ENCODE assay signal across 14 mouse cellular contexts in the genomic region with DNA sequence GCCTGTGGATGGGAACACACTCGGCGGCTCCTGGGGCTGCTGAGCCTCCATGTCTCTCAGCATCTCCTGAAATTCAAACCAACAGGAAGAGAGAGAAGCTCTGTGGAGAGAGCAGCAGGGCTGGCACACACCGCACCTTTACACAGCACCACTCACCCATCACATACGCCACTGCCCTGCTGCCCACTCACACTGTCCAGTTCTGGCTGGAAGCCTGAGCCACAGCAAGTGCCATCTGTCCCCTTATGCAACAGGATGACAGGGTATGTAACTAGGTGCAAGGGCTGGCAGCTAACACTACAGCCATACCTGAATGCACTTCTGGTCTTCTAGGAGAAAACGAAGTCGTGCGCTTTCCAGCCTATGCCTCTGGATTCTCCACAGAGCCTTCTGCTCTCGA. TPM values are rescaled to one million over a fixed set of nuclear protein-coding genes. Genes with fewer than 3 reads are reported as not detected.
A peak's percentile ranks its signal among the peaks of the same experiment; 100 is the strongest.
DNase-seq lines count a peak whose midpoint lies in the region.
"Had no signal": no experiment of that assay in that cellular context is flagged by ENCODE, and none has a peak within 500 bp of the region (broad histone marks: within the 10 kb centered on the region; RNA-seq: fewer than 3 reads in every experiment).

No protein-coding gene starts in this region.

- intact Hi-C loops in left cerebral cortex, postnatal 14 days (cut with DNase I), result no loop called here

- DNase-seq in gastrocnemius, postnatal 10 days, result peak; percentile 3
- DNase-seq in gastrocnemius, adult 8-10 months (ENCODE audit: low spot score in 2 of 2), result no peak
- peak; percentile 93 for DNase-seq in cerebellum, adult 11 months
- DNase-seq in cerebellum, adult 9-10 months, result peak; percentile 99
- DNase-seq in left cerebral cortex, postnatal 14 days (ENCODE audit: low spot score in 2 of 2), result peak; percentile 26 to 57
- DNase-seq in kidney, postnatal 25 days, result no peak
- DNase-seq in layer of hippocampus, adult 8-10 months (ENCODE audit: low spot score in 2 of 2), result no peak
- DNase-seq: adrenal gland, postnatal 36 days; gastrocnemius, adult 2 months; heart, adult 11 months; lung, adult 2 months; lung, postnatal 36 days; thymus, postnatal 4 days had no signal

RNA-seq across cellular contexts. Expression of a gene that starts 15.5 kb away (rescaled TPM):
- 10 to 100 TPM in 1 of 2 experiments, 1 to 10 TPM in 1; 9.1 to 10.1 TPM for total RNA-seq in gastrocnemius, postnatal 10 days (2021)
- total RNA-seq in gastrocnemius, adult 8-10 months (2022), result 10 to 100 TPM; 12.2 to 16.6 (median 12.8) TPM
- total RNA-seq in left cerebral cortex, postnatal 14 days (2021), result 10 to 100 TPM; 18.8 to 20.5 TPM
- total RNA-seq in layer of hippocampus, adult 8-10 months (2022), result 10 to 100 TPM; 22.9 to 25.4 (median 23.4) TPM

RNA-seq across cellular contexts. Expression of a gene that starts 18.5 kb away (rescaled TPM):
- total RNA-seq in gastrocnemius, postnatal 10 days (2021), result 10 to 100 TPM in 1 of 2 experiments, 1 to 10 TPM in 1; 8.4 to 11.0 TPM
- 1 to 10 TPM; 7.4 to 7.9 (median 7.6) TPM for total RNA-seq in gastrocnemius, adult 8-10 months (2022)
- 10 to 100 TPM; 27.6 to 32.6 TPM for total RNA-seq in left cerebral cortex, postnatal 14 days (2021)
- total RNA-seq in layer of hippocampus, adult 8-10 months (2022), result 10 to 100 TPM; 26.1 to 38.9 (median 32.8) TPM

RNA-seq across cellular contexts. Expression of a gene that starts 24.1 kb away (rescaled TPM):
- 10 to 100 TPM in 1 of 2 experiments, 1 to 10 TPM in 1; 7.6 to 10.6 TPM for total RNA-seq in gastrocnemius, postnatal 10 days (2021)
- 1 to 10 TPM; 5.4 to 8.2 (median 7.2) TPM for total RNA-seq in gastrocnemius, adult 8-10 months (2022)
- total RNA-seq in left cerebral cortex, postnatal 14 days (2021), result 10 to 100 TPM; 12.3 to 13.3 TPM
- total RNA-seq in layer of hippocampus, adult 8-10 months (2022), result 10 to 100 TPM; 14.7 to 19.3 (median 15.9) TPM

RNA-seq across cellular contexts. Expression of a gene that starts 29.5 kb away (rescaled TPM):
- 10 to 100 TPM; 24.9 to 28.1 TPM for total RNA-seq in gastrocnemius, postnatal 10 days (2021)
- total RNA-seq in gastrocnemius, adult 8-10 months (2022), result 10 to 100 TPM; 31.9 to 40.9 (median 33.1) TPM
- total RNA-seq in left cerebral cortex, postnatal 14 days (2021), result 10 to 100 TPM; 14.0 to 15.9 TPM
- total RNA-seq in layer of hippocampus, adult 8-10 months (2022), result 10 to 100 TPM; 20.5 to 22.3 (median 22.0) TPM

RNA-seq across cellular contexts. Expression of a gene that starts 36.1 kb away (rescaled TPM):
- 10 to 100 TPM; 76.0 to 77.1 TPM for total RNA-seq in gastrocnemius, postnatal 10 days (2021)
- 100 to 1,000 TPM; 123 to 153 (median 139) TPM for total RNA-seq in gastrocnemius, adult 8-10 months (2022)
- total RNA-seq in left cerebral cortex, postnatal 14 days (2021), result 1 to 10 TPM; 6.7 to 8.2 TPM
- total RNA-seq in layer of hippocampus, adult 8-10 months (2022), result 1 to 10 TPM; 4.9 to 9.7 (median 7.0) TPM
- total RNA-seq: MEL had no signal

Comparison
In these comparisons a context has a peak if more than half of its experiments do, and no peak if none do; other contexts are left out.
1. DNase-seq: peak in gastrocnemius, postnatal 10 days (single experiment), cerebellum, adult 11 months (single experiment), cerebellum, adult 9-10 months (single experiment) and left cerebral cortex, postnatal 14 days (2 of 2); none in gastrocnemius, adult 8-10 months (0 of 2), kidney, postnatal 25 days (0 of 2) and layer of hippocampus, adult 8-10 months (0 of 2).